Mouse (Mus musculus) spleen, adult 12 weeks (tissue): Measurements from ENCODE around the gene Gm10234.

Source experiments
- DNase-seq: peaks from one replicate; pipeline ENCODE4 v3.0.0; 2022; ENCODE audit warnings: low spot score

Gm10234 gene

GRCm38 (mm10) chr6:95321812-95322211 is at the start of gene Gm10234:
Gm10234 (plus strand) TSS chr6:95322112.
- no peak for DNase-seq

- no peak for DNase-seq
Measured at GRCm38 (mm10) chr6:95277633-95278032, 44.3 kb upstream of the Gm10234 start.

- no peak for DNase-seq
Measured at GRCm38 (mm10) chr6:95296025-95296424, 25.9 kb upstream of the Gm10234 start.

DNA sequence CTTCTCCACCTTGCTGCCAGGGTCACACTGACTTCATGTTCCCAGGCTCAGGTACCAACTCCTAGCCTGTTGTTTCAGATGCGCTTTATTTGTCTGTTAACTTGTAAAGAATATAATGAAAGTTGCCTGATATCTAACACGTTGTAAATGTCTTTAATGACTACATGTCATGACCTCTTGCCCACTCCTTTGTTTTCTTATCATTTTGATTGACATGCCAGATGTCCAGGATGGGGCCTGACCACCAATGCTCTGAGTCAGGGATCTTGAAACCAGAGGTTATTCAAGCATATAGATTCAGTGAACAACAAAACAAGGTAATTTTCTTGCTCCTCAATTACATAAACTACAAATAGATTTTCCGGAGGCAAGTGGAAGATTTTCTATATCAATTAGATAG is 23.5 kb upstream of the Gm10234 start:
- no peak for DNase-seq

- DNase-seq, result no peak
Measured at GRCm38 (mm10) chr6:95300658-95301057, 21.3 kb upstream of the Gm10234 start.

GRCm38 (mm10) chr6:95331191-95331590 is 9.3 kb downstream of the Gm10234 start:
- DNase-seq, result no peak

DNA sequence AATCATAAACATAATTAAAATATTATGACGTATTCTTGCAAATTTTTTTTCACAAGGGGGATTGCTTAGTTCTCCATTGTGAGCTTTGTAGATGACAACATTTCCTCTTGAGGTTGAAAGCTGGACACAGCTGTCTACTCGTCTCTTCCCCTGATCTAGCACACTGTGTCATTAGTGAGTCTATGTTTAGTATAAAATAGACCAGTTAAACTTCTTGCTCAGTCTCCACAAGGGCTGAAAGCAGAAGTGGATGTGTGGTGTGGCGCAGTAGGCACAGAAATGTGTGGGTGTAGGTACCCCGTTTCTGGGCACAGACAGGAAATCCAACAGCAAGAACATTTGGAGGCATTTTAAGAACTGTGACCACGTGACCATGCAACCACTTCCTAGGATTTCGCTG is 12.9 kb downstream of the Gm10234 start:
- DNase-seq, result no peak

DNA sequence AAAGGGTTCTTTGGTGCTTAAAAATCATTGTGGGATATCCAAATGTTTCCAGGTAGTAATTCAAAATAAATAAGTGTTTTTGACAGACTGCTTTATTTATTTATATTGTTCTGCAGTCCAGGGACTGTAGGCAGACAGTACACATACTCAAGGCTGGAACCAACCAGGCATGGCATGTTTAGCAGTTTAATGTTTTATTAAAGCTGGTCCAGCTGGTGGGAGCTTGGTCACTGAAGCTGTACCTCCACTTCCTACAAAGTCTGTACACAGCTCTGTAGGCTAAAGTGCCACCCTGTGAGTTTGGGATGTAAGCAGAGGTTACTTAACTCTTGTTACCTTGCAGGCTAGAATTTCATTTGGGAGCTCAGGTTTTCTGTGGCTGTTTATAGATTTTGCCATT is 27.5 kb downstream of the Gm10234 start:
- DNase-seq, result no peak

DNA sequence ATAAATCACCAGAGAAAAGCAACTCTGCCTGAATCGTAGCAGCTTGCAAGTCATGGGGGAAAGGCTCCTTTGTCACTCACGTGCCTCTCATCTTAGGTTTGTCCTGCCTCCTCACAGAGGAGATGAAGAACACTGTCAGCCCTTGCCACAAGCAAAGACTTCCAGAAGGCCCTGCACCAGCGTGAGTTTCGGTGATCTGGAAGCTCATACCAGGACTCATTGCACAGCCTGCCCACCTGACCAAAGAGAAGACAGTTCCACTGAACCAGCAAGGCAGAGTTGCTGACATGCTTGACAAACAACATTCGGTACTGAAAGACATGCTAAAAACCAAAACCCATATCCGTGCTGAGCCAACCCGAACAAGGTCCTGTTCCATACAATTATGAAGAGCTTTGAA is 31.1 kb downstream of the Gm10234 start:
- no peak for DNase-seq

DNA sequence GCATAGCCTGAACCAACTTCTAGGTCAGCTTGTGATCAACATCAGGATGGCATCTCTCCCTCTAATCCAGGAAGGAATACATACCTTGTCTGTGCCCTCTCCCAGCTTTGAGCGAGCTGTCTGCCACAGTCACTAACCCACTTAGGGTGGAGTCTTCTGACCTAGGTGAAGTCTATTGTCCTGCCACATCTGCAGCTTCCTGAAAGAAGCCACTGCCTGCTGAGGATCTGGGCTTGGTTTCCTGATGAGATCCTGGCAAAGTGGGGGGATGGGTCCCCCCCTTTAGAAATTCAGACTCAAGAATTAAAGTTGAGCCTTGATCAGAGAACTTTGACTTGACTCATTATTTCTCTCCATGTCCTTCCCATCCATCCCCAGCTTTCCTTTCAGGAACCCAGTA is 32.0 kb downstream of the Gm10234 start:
- DNase-seq, result no peak

- no peak for DNase-seq
Measured at GRCm38 (mm10) chr6:95360084-95360483, 38.2 kb downstream of the Gm10234 start.

GRCm38 (mm10) chr6:95362707-95363106 is 40.8 kb downstream of the Gm10234 start:
- no peak for DNase-seq

DNA sequence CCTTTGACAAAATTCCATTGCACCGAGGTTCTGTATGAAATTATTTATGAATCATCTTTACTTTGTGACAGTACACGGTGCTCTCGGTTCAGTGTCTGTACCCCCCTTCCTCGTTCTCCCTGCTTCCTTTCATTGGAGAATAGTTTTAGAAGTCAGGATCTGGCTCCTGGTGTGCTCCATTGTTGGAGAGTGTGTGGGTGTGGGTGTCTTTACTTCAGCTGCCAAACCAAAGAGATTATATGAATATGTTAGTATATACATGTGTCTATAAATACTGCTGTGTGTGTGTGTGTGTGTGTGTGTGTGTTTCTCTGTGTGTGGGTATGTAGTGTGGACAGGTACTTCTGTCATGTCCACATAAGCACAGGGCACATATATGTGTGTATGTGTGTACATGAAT is 49.9 kb downstream of the Gm10234 start:
- no peak for DNase-seq
